Mouse (Mus musculus) adrenal gland, adult 10 weeks (tissue): ENCODE data around the gene Cstf1. TPM values are rescaled to one million over a fixed set of nuclear protein-coding genes. Genes with fewer than 3 reads are reported as not detected.

Source experiments
- polyA plus RNA-seq: library from polyadenylated mRNA; stranded (reverse); fragments of 350-450 nt; fragmentation: Illumina TruSeq; extraction: RNeasy Lipid Tissue Mini Kit (QIAGEN cat#74804); gene quantifications from one replicate; pipeline ENCODE4 v1.2.3, GENCODE M21; 2014; ENCODE audit warnings: low read depth, low replicate concordance

The Cstf1 gene
- polyA plus RNA-seq = 6.9 TPM

GRCm38 (mm10) chr2:172370411-172371223, at the start of gene Cstf1, which contains the start of gene Aurka:
Gene Cstf1, plus strand, starts transcription at chr2:172370681.
Gene Aurka, minus strand, starts transcription at chr2:172370535.

GRCm38 (mm10) chr2:172345258-172345738, 25.2 kb upstream of the Cstf1 start, which contains the start of gene Fam210b:
Gene Fam210b, plus strand, starts transcription at chr2:172345565.

GRCm38 (mm10) chr2:172393391-172394051, 23.0 kb downstream of the Cstf1 start, which contains the start of gene Cass4:
Gene Cass4, plus strand, starts transcription at chr2:172393794.

Other genes starting within 250 kb of the Cstf1 start
- gene Mc3r, start 122.2 kb upstream of the Cstf1 start, polyA plus RNA-seq = not detected
- gene Fam210b, start 25.1 kb upstream of the Cstf1 start, polyA plus RNA-seq = 45.3 TPM
- 3.0 TPM for gene Aurka, start 146 bp upstream of the Cstf1 start, polyA plus RNA-seq
- gene Cass4, start 23.1 kb downstream of the Cstf1 start, polyA plus RNA-seq = 0.17 TPM
- gene Rtf2, start 69.9 kb downstream of the Cstf1 start, polyA plus RNA-seq = 4.7 TPM
- gene Gcnt7, start 87.9 kb downstream of the Cstf1 start, polyA plus RNA-seq = not detected
- not detected for gene Fam209, start 101.8 kb downstream of the Cstf1 start, polyA plus RNA-seq
- not detected for gene Tfap2c, start 178.9 kb downstream of the Cstf1 start, polyA plus RNA-seq